Mouse (Mus musculus): ENCODE measurements at regions not wholly inside any gene's neighbourhood (a gene's known extent, or its start where the extent isn't known, plus 50 kb on each side); places are given as distances from the start of the nearest gene placed in this dataset.

DNA sequence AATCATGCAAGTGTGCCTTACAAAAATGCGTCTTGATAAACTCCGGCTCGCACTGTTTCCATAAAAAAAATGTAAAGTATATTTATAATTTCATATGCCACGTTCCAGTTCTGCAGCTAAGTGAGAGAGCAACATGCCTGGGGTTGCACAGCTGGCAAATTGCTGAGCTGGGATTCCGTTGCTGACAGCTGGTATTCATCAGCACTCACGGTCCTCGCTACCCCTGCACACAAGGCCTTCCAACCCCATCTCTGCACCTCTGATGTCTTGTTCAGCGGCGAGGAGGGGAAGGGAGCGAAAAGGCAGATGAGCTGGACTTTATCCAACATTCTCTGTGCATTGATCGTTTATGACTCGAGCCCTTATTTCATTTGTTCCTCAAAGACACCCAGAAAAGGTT lies 138.5 kb upstream of the Mon1b start:
- no peak for TF ChIP-seq USF2 (IDR thresholded peaks at IDR 0.05; ENCODE audit: borderline replicate concordance in 1 of 2, insufficient read depth in 1 of 2, low read depth in 1 of 2, low read length in 2 of 2)
- no peak for TF ChIP-seq ZMIZ1 (IDR thresholded peaks at IDR 0.05; ENCODE audit: low read depth, low read length)
- no peak for TF ChIP-seq MEF2A (IDR thresholded peaks at IDR 0.05; ENCODE audit: extremely low read depth, insufficient replicate concordance, low read depth, low read length, poor library complexity, severe bottlenecking)
- TF ChIP-seq CHD2 (IDR thresholded peaks at IDR 0.05; ENCODE audit: low read length), result no peak
- TF ChIP-seq CHD1 (IDR thresholded peaks at IDR 0.05; ENCODE audit: low read depth, low read length), result no peak
- no peak for TF ChIP-seq ETS1 (IDR thresholded peaks at IDR 0.05; ENCODE audit: low read depth, low read length)
- no peak for TF ChIP-seq RAD21 (IDR thresholded peaks at IDR 0.05; ENCODE audit: low read depth, low read length)
- TF ChIP-seq TAL1 (IDR thresholded peaks at IDR 0.05; ENCODE audit: low read length), result no peak
- no peak for TF ChIP-seq KAT2A (conservative IDR thresholded peaks at IDR 0.05; ENCODE audit: low read depth, low read length)
- TF ChIP-seq POLR2AphosphoS2 (IDR thresholded peaks at IDR 0.05; ENCODE audit: low read length), result no peak
- no peak for TF ChIP-seq TBP (IDR thresholded peaks at IDR 0.05; ENCODE audit: low read depth, low read length)
- TF ChIP-seq GABPA (IDR thresholded peaks at IDR 0.05; ENCODE audit: low read depth, low read length), result no peak
- TF ChIP-seq HCFC1 (IDR thresholded peaks at IDR 0.05; ENCODE audit: low read depth, low read length), result no peak
- no peak for TF ChIP-seq JUND (IDR thresholded peaks at IDR 0.05; ENCODE audit: low read depth, low read length)
- TF ChIP-seq POLR2A (IDR thresholded peaks at IDR 0.05; ENCODE audit: control insufficient read depth in 1 of 2, insufficient read depth in 1 of 2, low read depth in 1 of 2, low read length in 2 of 2, poor library complexity in 1 of 2), result no peak
- TF ChIP-seq GATA1 (IDR thresholded peaks at IDR 0.05; ENCODE audit: low read depth, low read length), result no peak
- Histone ChIP-seq H3K9me3 (replicated peaks; ENCODE audit: insufficient read depth, low read length) (no peaks in the 10 kb centered on the region), H3K36me3 (ENCODE audit: control insufficient read depth in 1 of 2, insufficient read depth in 2 of 2, low read length in 2 of 2) (no peaks in the 10 kb centered on the region), H3K27ac (ENCODE audit: control insufficient read depth, low read depth, low read length) (no peak overlapping the region), H3K9ac (ENCODE audit: control insufficient read depth, low read depth, low read length, poor library complexity, severe bottlenecking) (no peak overlapping the region), H3K79me2 (ENCODE audit: control insufficient read depth, insufficient read depth, low read length, poor library complexity) (no peaks in the 10 kb centered on the region), H3K4me1 (ENCODE audit: control insufficient read depth in 1 of 2, insufficient read depth in 2 of 2, low read length in 2 of 2) (no peaks in the 10 kb centered on the region), H3K27me3 (ENCODE audit: control insufficient read depth in 1 of 2, insufficient read depth in 2 of 2, low read length in 2 of 2) (no peaks in the 10 kb centered on the region), H3K4me3 (ENCODE audit: control insufficient read depth in 1 of 2, insufficient read depth in 1 of 2, low read depth in 2 of 2, low read length in 2 of 2) (no peak overlapping the region)
- no peak for DNase-seq (ENCODE audit: low read depth, low spot score)

DNA sequence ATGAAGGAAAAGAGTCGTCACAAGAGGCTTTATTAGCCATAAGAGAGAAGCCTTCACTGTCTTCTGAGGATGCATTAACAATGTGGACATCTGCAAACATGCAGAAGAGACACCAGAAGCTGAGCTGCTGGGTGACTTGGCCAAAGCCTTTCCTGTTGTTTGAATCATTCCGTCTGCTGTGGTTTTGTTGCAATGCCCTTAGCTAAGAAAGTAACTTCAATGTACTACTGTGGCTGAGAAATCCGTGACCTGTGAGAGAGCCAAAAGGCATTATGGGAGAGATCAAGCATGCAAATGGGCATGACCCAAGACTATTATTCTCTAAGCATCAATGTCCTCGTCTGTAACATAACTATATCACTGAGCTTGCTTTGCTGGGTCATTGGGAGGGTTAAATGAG lies 132.7 kb upstream of the Mon1b start:
- Histone ChIP-seq H3K36me3 (ENCODE audit: control insufficient read depth in 1 of 2, insufficient read depth in 2 of 2, low read length in 2 of 2) (no peaks in the 10 kb centered on the region), H3K79me2 (ENCODE audit: control insufficient read depth, insufficient read depth, low read length, poor library complexity) (no peaks in the 10 kb centered on the region), H3K9ac (ENCODE audit: control insufficient read depth, low read depth, low read length, poor library complexity, severe bottlenecking) (no peak overlapping the region), H3K9me3 (replicated peaks; ENCODE audit: insufficient read depth, low read length) (no peaks in the 10 kb centered on the region; the same call in 1 of the 2 replicates), H3K4me3 (ENCODE audit: control insufficient read depth in 1 of 2, insufficient read depth in 1 of 2, low read depth in 2 of 2, low read length in 2 of 2) (no peak overlapping the region), H3K4me1 (ENCODE audit: control insufficient read depth in 1 of 2, insufficient read depth in 2 of 2, low read length in 2 of 2) (no peaks in the 10 kb centered on the region), H3K27ac (ENCODE audit: control insufficient read depth, low read depth, low read length) (no peak overlapping the region), H3K27me3 (ENCODE audit: control insufficient read depth in 1 of 2, insufficient read depth in 2 of 2, low read length in 2 of 2) (no peaks in the 10 kb centered on the region)
- no peak for DNase-seq (ENCODE audit: low read depth, low spot score)
- TF ChIP-seq MAZ (IDR thresholded peaks at IDR 0.05; ENCODE audit: low read depth, low read length) (no peak), SMC3 (IDR thresholded peaks at IDR 0.05; ENCODE audit: low read depth, low read length) (no peak), NRF1 (IDR thresholded peaks at IDR 0.05; ENCODE audit: insufficient read depth, low read depth, low read length, poor library complexity, severe bottlenecking) (no peak), ZMIZ1 (IDR thresholded peaks at IDR 0.05; ENCODE audit: low read depth, low read length) (no peak), POLR2AphosphoS2 (IDR thresholded peaks at IDR 0.05; ENCODE audit: low read length) (no peak), TAL1 (IDR thresholded peaks at IDR 0.05; ENCODE audit: low read length) (no peak), ELF1 (IDR thresholded peaks at IDR 0.05; ENCODE audit: low read depth, low read length) (no peak), MEF2A (IDR thresholded peaks at IDR 0.05; ENCODE audit: extremely low read depth, insufficient replicate concordance, low read depth, low read length, poor library complexity, severe bottlenecking) (no peak), POLR2AphosphoS5 (IDR thresholded peaks at IDR 0.05; ENCODE audit: borderline replicate concordance, low read depth, low read length) (no peak), MAX (IDR thresholded peaks at IDR 0.05; ENCODE audit: low read length) (no peak), ETS1 (IDR thresholded peaks at IDR 0.05; ENCODE audit: low read depth, low read length) (no peak), RAD21 (IDR thresholded peaks at IDR 0.05; ENCODE audit: low read depth, low read length) (no peak), MYB (IDR thresholded peaks at IDR 0.05; ENCODE audit: low read depth, low read length) (no peak), HCFC1 (IDR thresholded peaks at IDR 0.05; ENCODE audit: low read depth, low read length) (no peak), USF1 (IDR thresholded peaks at IDR 0.05; ENCODE audit: low read depth, low read length) (no peak), CHD2 (IDR thresholded peaks at IDR 0.05; ENCODE audit: low read length) (no peak), MXI1 (IDR thresholded peaks at IDR 0.05; ENCODE audit: low read depth, low read length) (no peak), CTCF (IDR thresholded peaks at IDR 0.05 in 2 of 3, conservative IDR thresholded peaks at IDR 0.05 in 1 of 3; ENCODE audit: control insufficient read depth in 1 of 3, insufficient read depth in 1 of 3, low read depth in 2 of 3, low read length in 3 of 3, poor library complexity in 1 of 3, severe bottlenecking in 1 of 3) (no peak), CHD1 (IDR thresholded peaks at IDR 0.05; ENCODE audit: low read depth, low read length) (no peak)
